Mouse (Mus musculus): ENCODE measurements around the gene Sdhc.
"Not testable (repeated sequence)": the region's sequence is repeated elsewhere in the genome, so short reads cannot be mapped to it uniquely, and the experiment has no call there.

Sdhc gene

DNA sequence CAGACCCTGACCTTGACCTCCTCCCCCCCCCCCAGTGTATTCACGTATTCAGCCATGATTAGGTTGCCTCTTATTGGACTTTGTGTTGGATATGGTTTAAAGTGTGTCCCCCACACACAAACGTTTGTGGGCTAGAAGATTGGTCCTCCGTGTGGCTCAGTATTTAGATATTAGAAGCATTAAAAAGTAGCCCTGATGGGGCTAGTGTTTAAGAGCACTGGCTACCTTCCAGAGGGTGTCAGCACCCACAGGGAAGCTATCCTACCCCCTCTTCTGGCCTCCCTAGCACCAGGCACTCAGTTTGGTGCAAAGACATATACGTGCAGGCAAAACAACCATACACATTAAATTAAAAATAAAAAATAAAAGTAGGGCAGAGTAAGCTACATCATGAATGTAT, 37.4 kb downstream of the Sdhc start:
- no peak for DNase-seq (ENCODE audit: low read depth, low spot score)

DNA sequence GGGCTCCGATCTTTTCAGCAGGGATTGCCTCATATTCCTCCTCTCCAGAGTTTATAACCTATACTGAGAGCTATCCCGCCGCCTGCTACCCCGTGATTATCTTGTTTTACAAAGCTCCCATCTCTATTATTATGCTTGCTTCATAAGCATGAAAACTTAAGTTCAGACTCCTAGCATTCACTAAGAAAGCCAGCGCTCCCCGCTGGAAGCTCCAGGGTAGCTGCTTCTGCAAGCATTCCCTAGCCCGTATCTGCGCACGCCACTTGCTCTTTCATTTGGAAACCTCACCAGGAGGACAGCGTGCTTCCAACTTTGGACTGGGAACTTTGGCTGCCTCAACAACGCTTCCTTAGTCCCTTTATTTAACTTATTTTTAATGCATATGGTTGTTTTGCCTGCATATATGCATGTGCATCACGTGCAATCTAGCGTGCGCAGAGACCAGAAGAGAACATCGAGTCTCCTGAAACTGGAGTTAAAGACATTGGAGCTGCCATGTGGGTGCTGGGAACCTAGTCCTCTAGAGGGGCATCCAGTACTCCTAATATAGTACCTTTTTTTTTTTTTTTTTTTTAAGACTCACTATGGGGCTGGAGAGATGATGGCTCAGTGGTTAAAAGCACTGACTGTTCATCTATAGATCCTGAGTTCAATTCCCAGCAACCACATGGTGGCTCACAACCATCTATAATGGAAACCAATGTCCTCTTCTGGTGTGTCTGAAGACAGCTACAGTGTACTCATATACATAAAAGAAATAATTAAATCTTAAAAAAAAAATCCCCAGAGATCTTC, 38.4 kb downstream of the Sdhc start:
- peak; percentile 52 for DNase-seq (ENCODE audit: low read depth, low spot score)

DNA sequence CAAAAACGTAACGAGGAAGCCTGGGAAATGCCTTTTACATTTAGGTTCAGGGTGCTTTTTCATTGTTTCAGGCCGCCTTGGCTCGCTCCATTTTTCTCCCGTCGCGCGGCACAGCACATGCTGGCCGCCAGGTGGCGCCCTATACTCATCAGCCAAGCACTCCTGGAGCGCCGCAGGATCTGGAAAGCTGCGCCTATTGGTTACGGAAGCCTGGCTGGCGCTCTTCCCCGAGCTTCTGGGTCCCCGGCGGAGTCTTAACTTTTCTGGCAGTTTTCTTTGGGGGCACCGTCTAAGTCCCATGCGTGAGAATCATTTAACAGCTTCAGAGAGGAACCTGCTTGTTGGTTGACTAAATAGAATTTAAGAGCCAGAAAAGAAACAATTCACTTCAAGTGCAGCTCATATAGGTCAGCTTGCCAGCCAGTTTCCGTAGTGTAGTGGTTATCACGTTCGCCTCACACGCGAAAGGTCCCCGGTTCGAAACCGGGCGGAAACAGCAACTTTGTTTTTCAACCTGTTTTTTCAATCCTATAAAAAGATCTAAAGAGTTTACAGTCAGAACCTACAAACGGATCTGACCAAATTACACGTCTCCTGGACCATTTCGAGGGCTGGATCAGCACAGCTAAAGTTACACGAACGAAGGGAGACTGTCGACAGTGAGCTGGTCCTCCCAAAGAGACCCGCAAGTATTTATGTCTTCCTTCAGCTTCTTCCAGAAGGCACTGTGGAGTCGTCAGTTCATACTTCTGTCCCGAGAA, 39.2 kb downstream of the Sdhc start:
- DNase-seq (ENCODE audit: low read depth, low spot score) = peak; percentile 97

DNA sequence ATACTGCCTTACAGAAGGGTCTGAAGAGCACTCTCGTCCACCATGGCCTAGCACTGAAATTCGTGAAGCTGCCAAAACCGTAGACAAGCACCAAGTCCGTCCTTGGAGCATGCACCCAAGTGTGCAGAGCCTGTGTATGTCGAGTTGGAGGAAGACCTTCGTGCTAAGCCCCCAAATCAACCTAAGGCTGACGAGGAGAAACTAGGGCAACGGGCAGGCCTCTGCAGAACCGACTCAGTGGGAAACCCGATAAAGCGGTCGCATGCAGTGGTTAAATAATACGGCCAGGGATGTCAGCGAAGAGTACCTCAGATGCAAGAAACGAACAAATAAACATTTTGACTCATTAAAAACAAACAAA, 39.8 kb downstream of the Sdhc start:
- no peak for DNase-seq (ENCODE audit: low read depth, low spot score)

DNA sequence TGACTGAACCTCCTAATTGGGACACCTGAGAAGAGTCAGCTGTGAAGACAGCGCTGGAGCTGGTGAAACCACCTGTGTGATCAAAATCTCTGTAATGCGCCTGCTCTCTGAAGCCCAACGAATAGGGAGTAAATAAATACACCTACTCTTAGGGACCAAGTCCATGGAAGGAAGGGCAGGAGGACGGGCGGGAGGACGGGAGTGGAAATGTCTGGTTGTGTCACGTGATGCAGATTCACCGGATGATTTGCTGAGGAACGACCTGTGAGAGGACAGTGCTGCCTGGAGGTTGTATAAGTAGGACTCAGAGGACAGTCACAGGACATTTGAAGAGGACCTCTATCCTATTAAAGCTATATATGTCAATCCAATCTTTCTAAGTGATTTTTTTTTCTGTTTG, 40.8 kb downstream of the Sdhc start:
- DNase-seq (ENCODE audit: low read depth, low spot score) = no peak

DNA sequence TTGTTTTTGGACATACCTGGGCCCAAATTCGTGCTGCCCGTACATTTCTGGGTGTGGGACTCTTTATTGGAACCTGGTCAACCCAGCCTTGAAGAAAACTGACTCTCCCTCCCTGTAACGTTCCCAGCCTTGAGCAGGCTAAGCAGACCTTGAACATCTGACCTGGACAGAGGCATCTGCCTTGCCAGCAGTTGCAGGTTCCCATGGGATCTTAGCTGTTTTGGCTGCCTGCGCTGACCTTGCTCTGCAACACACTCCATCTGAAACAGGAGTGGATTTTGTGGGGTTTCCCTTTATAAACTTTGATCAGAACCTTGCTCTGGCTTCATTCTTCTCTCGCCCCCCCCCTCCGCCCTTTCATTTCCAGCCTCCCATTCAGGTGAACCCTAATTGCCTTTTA, 45.2 kb downstream of the Sdhc start:
- no peak for DNase-seq (ENCODE audit: low read depth, low spot score)

DNA sequence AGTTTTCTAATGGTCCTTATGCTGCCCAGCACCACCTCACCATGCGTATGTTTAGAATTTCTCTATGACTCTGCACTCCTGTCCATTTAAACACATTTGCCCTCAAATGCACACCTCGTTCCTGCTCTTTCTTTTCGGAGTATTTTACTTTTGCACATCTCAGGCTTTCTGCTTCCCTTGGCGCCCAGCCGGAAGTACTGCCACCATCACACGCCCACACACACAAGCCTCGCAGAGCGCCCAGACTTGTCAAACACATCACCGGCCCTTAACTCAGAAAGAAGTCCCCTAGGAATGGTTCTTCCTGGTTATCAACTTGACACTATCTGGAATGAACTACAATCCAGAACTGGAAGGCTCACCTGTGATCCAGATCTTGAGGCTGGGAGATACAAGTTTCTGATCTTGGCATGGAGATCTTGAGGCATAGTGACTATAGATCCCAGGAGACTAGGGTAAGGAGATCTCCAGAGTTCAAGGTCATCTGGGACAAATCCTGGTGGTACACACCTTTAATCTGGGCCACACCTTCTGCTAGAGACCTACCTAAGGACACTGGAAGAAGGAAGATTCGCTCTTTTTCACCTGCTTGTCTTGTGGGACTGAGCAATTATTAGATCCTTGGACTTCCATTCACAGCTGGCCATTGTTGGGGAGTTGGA, 47.1 kb downstream of the Sdhc start:
- DNase-seq (ENCODE audit: low read depth, low spot score) = no peak

DNA sequence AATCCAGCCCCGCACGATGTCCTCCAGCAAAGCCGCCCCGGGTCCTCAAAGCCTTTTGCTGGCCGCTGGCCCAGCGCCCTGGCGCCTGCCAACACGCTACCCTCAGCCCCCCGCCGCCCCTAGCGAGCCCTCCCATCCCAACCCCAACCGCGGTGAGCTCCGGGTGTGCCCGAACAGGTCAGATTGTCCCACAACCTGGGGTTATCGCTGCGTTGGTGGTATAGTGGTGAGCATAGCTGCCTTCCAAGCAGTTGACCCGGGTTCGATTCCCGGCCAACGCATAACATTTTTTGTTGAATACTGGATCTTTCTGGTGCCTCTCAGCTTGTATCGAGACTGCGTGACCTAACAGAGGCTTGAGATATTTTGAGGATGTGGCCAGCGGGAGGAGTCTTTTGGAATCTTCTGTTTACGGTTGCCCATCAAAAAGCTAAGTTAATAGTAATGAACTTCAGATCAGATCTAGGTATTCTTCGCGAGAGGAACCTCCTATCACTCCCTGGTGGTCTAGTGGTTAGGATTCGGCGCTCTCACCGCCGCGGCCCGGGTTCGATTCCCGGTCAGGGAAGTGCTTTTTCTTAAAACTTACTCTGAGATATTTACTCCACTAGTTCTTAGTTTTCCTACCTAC, 47.7 kb downstream of the Sdhc start:
- DNase-seq (ENCODE audit: low read depth, low spot score) = peak; percentile 85

DNA sequence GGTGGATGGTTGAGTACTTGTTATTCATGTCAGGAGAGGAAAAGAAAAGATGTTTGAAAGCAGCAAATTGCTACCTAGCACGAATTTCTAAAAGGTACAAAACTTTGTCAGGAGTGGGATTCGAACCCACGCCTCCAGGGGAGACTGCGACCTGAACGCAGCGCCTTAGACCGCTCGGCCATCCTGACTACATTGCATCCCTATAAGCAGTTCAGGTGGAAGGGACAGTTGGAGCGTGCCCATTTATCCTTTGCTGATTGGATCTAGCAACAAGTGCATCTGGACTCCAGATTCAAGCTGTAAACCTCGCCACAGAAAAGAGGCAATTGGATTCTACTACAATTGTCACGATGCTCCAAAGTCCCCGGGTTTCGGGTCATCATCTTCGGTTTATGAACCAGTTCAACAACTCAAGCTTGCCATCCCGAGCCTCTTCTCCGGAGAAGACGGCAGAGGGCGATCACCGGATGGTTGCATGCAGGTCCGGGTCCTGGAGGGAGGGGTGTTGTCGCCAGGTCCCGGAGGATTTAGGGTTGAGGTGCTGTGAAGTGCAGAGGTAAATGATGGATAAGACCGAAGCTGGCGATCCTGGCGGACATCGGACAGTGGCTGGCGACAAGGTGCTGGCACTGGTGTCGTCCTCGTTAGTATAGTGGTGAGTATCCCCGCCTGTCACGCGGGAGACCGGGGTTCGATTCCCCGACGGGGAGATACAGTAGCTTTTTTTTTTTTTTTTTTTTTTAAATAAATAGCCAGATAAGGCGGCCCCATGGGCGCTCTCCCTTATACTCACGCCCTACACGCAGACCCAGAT, 48.5 kb downstream of the Sdhc start:
- DNase-seq (ENCODE audit: low read depth, low spot score) = peak; percentile 86

DNA sequence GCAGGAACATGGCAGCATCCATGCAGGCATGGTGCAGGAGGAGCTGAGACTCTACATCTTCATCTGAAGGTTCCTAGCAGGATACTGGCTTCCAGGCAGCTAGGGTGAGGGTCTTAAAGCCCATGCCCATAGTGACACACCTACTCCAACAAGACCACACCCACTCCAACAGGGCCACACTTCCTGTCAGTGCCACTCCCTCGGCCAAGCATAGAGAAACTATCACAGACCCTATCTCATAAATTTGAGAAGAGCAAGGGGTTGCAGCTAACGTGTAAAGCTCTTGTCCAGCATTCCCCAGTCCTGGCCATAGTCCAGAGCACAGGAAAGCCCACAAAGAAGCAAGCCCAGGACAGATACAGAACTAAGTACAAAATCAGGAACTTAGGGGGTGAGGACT, 49.4 kb downstream of the Sdhc start:
- DNase-seq (ENCODE audit: low read depth, low spot score) = no peak

DNA sequence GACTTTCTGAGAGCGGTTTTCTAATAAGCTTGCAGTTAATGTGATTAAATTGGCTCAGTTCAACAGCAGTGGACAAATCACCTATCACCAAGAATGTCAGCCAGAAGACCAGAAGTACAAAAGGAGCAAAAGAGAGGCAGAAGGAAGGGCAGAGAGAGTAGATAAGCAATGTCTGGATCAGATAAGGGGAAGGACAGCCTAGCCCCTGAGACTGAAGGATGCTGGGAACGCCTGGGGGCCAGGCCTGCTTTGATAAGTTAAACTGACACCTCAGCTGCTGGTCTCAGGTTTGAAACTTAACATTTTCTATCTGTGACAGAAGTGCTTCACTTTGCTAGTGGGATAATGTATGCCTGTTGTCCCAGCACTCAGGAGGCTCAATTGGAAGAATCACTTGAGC, 52.8 kb downstream of the Sdhc start:
- no peak for DNase-seq (ENCODE audit: low read depth, low spot score)

DNA sequence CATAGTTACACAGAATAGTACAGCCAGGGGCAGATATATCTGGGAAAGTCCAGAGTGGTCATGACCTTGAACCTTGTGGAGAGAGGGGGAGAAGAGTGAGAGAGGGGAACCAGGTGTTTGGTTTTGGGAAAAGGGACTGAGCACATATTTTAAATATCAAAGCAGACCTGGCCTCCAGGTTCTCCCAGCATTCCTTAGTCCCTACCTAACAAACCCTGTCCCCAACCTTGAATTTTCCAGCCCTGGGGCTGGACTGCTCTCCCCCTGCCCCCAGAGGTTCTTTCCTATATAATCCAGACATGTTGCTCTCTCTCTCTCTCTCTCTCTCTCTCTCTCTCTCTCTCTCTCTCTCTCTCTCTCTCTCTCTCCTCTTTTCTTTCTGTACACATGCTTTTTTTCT, 53.3 kb downstream of the Sdhc start:
- no peak for DNase-seq (ENCODE audit: low read depth, low spot score)

DNA sequence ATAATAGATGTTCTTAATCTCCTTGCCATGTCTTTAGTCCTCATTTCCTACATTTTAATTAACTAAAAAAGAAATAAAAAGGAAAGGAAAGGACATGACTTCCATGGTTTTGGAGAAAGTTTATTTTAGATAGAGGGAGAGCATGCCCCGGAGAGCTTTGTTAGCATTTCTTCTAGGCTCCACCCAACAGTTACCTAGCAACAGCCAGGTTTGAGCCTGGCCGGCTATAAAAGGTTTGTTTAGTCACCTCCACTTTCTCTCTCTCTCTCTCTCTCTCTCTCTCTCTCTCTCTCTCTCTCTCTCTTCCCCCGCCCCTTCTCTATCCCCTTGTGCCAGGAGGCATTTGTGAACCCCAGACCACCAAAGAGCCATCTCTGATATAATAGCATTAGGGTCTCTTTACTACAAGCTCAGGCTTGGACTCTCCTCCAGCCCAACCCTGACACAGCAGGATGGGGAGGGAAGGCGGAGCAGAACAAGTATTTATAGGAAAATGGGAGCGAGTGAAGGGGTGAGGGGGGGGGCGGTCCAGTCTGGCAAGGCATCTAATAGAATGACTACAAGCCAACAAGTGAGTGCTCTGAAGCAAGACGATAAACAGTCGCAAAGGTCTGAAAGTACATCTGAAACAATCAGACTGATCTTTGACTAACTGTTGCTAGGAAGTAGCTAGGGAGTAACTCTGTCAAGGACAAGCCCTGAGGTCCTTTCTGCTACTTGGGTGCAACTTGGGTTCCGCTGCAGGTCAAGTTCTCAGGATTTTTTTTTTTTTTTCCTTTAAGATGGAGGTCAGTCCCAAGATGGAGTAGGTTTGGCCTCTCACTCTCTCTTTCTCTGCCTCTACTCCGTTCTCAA, 54.1 kb downstream of the Sdhc start:
- DNase-seq (ENCODE audit: low read depth, low spot score) = no peak

DNA sequence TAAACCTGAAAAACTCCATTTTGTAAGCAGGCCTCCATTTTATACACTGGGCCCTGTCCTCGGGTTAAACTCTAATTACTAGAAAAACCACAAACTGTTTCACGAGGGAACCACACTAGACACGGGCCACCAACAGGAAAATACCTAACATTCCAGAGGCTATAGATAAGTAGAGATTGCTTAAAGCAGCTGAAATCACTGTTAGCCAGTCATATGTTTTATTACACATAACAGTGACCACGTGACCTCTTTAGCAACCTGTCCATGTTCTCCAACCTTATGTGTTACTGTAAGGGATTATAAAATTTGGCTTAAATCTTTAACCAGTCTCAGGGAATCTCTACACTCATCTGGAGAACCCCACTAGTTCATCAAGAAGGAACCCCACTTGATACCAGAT, 56.0 kb downstream of the Sdhc start:
- DNase-seq (ENCODE audit: low read depth, low spot score) = no peak

DNA sequence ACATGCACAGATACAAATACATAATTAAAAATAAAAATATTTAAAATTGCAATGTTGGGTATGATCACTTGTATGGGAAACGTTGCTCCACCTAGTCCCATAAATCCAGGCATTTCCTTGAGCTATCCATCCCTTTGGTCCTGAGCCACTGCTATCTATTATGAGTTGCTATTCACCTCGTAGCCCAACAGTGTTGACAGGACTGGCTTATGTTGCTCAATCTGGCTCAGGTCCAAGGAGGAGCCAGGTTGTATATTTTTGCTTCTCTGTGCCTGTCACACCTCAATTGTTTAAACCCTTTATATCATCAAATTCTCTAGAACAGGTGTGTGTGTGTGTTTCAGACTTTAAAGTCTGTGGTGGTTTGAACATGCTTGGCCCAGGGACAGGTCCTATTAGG, 59.6 kb downstream of the Sdhc start:
- no peak for DNase-seq (ENCODE audit: low read depth, low spot score)

DNA sequence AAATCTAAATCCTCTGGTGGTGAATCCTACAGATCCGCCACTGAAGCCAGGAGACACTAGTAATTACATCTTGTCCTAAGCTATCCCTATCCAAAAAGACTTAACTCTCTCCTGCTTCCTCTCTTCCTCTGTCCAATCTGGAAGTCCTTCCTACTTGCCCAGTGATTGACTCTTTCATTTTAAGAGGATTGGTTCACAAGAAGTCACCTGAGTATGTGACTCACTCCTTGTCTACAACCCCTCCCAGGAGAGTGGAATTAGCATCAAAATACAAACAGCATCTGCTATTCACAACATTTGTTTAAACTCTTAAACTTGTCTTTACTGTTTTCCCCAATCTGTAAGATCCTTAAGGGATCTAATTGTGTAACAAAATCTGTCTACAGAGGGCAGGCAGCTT, 60.5 kb downstream of the Sdhc start:
- DNase-seq (ENCODE audit: low read depth, low spot score) = no peak

DNA sequence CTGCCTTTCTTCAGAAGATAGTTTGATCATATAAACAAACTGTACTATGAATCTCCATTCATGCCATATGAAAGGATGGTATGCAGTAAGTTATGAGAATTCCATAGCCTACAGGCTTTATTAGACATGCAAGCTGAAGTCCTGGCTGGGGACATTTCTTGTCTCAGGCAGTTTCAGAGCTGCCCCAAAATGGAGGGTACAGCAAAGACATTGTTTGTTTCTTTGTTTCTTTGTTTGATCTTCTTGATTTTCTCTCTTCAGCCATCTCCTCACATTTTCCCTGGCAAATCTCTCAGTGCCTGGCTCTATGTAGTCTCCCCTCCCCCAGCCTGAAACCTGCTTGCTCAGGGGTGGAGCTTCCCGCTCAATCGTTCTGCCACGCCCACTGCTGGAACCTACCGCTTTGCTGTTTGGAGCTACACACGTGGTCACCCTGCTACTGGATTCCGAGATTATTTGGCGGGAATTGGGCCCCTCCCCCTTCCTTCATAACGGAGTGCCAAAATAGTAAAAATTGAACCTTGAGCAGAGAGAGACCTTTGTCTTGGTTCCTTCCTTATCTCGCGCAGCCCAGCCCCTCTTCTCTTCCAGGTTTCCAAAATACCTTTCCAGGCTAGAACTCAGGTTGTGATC, 62.0 kb downstream of the Sdhc start:
- DNase-seq (ENCODE audit: low read depth, low spot score) = not testable (repeated sequence)

DNA sequence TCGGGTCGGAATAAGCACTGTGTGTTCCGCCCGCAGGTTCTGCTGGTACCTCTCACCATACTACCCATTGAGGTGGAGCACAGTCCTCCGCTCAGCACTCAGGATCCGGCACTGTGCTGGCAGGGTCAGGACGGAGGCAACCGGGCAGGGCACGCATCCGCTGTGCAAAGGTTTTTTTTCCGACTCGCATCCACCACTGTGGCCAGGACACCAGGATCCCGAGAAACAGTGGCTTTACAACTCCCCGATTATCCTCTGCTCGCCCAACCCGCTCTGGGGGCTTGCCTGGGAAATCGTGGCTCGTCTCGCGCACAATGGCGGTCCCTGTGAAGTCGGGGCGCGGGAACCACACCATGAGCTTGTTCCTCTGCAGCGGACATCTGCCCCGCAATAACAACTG, 64.7 kb downstream of the Sdhc start:
- DNase-seq (ENCODE audit: low read depth, low spot score) = no peak

DNA sequence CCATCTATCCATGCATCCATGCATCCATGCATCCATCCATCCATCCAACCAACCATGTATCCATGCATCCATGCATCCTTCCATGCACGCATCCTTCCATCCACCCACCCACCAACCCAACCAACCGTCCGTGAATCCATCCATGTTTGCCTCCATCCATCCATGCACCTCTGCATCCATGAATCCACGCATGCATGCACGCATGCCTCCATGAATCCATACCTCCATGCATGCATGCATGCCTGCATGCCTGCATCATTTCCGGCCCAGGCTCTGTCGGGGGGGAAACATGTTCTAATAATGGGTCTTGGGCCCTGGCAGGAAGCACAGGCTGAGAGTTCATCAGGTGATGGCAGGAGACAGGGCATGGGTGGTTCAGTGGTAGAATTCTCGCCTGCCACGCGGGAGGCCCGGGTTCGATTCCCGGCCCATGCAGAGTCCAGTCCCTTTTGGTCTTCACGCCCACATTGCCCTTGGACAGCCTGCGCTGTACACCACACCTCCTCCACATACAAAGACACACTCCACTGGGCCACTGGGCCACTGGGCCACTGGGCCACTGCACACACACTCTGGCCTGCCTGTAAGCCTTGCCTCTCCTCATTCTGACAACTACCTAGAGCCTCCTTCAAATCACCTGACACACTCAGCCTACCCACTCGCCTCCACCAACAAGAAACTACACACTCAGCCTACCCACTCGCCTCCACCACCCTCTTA, 68.7 kb downstream of the Sdhc start:
- not testable (repeated sequence) for DNase-seq (ENCODE audit: low read depth, low spot score)
